Mouse (Mus musculus) MEL (cell line): ENCODE data around the gene Atp5e. TPM values are rescaled to one million over a fixed set of nuclear protein-coding genes. Genes with fewer than 3 reads are reported as not detected.

Experiments
- DNase-seq: peaks from one replicate; pipeline ENCODE4 v3.0.0; 2011; ENCODE audit warnings: low read depth, low spot score
- H3K27ac ChIP-seq: 2 replicates; pipeline ENCODE4 v1.5.1; 2012; ENCODE audit warnings: low read depth, mild to moderate bottlenecking, control low read depth, low read length, moderate library complexity; ENCODE audit not compliant: control insufficient read depth
- H3K27me3 ChIP-seq, 2 experiments: fragments of 150-350 bp in 1 of 2; sonication (generic) in 1 of 2; 2 replicates each; pipeline ENCODE4 v1.6.1; 2012; ENCODE audit warnings: low read length in 2 of 2, mild to moderate bottlenecking in 2 of 2, improper control_type of control experiment in 1 of 2, moderate library complexity in 1 of 2; ENCODE audit not compliant: insufficient read depth in 2 of 2, control insufficient read depth in 1 of 2
- H3K36me3 ChIP-seq, 2 experiments: 2 replicates each; pipeline ENCODE4 v1.6.1; 2012 to 2014; ENCODE audit warnings: low read length in 2 of 2, improper control_type of control experiment in 1 of 2, inconsistent platforms in 1 of 2, mild to moderate bottlenecking in 1 of 2; ENCODE audit not compliant: insufficient read depth in 2 of 2, control insufficient read depth in 1 of 2
- H3K4me1 ChIP-seq, 2 experiments: fragments of 150-350 bp in 1 of 2; sonication (generic) in 1 of 2; 2 replicates each; pipeline ENCODE4 v1.6.1; 2012; ENCODE audit warnings: low read length in 2 of 2, improper control_type of control experiment in 1 of 2, mild to moderate bottlenecking in 1 of 2; ENCODE audit not compliant: insufficient read depth in 2 of 2, control insufficient read depth in 1 of 2
- H3K4me3 ChIP-seq, 2 experiments: fragments of 150-350 bp in 1 of 2; sonication (generic) in 1 of 2; 2 replicates each; pipeline ENCODE4 v1.5.1; 2012; ENCODE audit warnings: low read depth in 2 of 2, low read length in 2 of 2, mild to moderate bottlenecking in 2 of 2, moderate library complexity in 2 of 2, control low read depth in 1 of 2, improper control_type of control experiment in 1 of 2; ENCODE audit not compliant: control insufficient read depth in 1 of 2, insufficient read depth in 1 of 2
- H3K79me2 ChIP-seq: 2 replicates; pipeline ENCODE4 v1.6.1; 2012; ENCODE audit warnings: mild to moderate bottlenecking, low read length, moderate library complexity; ENCODE audit not compliant: control insufficient read depth, poor library complexity, insufficient read depth
- H3K9ac ChIP-seq: 2 replicates; pipeline ENCODE4 v1.6.1; 2012; ENCODE audit warnings: low read depth, mild to moderate bottlenecking, control low read depth, low read length, moderate library complexity; ENCODE audit not compliant: control insufficient read depth, poor library complexity, severe bottlenecking
- H3K9me3 ChIP-seq: fragments of 150-350 bp; sonication (generic); replicated peaks from 2 replicates; pipeline ENCODE4 v1.6.1; 2012; ENCODE audit warnings: mild to moderate bottlenecking, low read length, improper control_type of control experiment, moderate library complexity; ENCODE audit not compliant: insufficient read depth
- CTCF ChIP-seq, 3 experiments: IDR thresholded peaks in 2 of 3; conservative IDR thresholded peaks in 1 of 3; 2 replicates each; pipeline ENCODE4 v1.5.1; 2011 to 2012; ENCODE audit warnings: low read length in 3 of 3, low read depth in 2 of 3, mild to moderate bottlenecking in 2 of 3, improper control_type of control experiment in 1 of 3, inconsistent platforms in 1 of 3, mixed read lengths in 1 of 3, moderate library complexity in 1 of 3; ENCODE audit not compliant: control insufficient read depth in 1 of 3, insufficient read depth in 1 of 3, poor library complexity in 1 of 3, severe bottlenecking in 1 of 3
- EP300 ChIP-seq, 2 experiments: IDR thresholded peaks; 2 replicates each; pipeline ENCODE4 v1.6.1; 2011; ENCODE audit warnings: improper control_type of control experiment in 2 of 2, low read length in 2 of 2, low read depth in 1 of 2, mild to moderate bottlenecking in 1 of 2
- GABPA ChIP-seq: IDR thresholded peaks from 2 replicates; pipeline ENCODE4 v1.6.1; 2012; ENCODE audit warnings: low read depth, mild to moderate bottlenecking, inconsistent platforms, low read length, improper control_type of control experiment, moderate library complexity
- GATA1 ChIP-seq: IDR thresholded peaks from 2 replicates; pipeline ENCODE4 v1.6.1; 2011; ENCODE audit warnings: low read depth, low read length, improper control_type of control experiment
- MAX ChIP-seq: IDR thresholded peaks from 2 replicates; pipeline ENCODE4 v1.6.1; 2011; ENCODE audit warnings: low read length, improper control_type of control experiment
- MYC ChIP-seq: IDR thresholded peaks from 2 replicates; pipeline ENCODE4 v1.6.1; 2011; ENCODE audit warnings: low read depth, mild to moderate bottlenecking, low read length, improper control_type of control experiment, moderate library complexity
- NELFE ChIP-seq: IDR thresholded peaks from 2 replicates; pipeline ENCODE4 v1.6.1; 2011; ENCODE audit warnings: low read depth, low read length, improper control_type of control experiment
- NRF1 ChIP-seq: IDR thresholded peaks from 2 replicates; pipeline ENCODE4 v1.6.1; 2014; ENCODE audit warnings: low read depth, mild to moderate bottlenecking, inconsistent platforms, low read length, improper control_type of control experiment, moderate library complexity; ENCODE audit not compliant: poor library complexity, insufficient read depth, severe bottlenecking
- RAD21 ChIP-seq: IDR thresholded peaks from 2 replicates; pipeline ENCODE4 v1.6.1; 2011; ENCODE audit warnings: mild to moderate bottlenecking, low read depth, low read length, improper control_type of control experiment
- RCOR1 ChIP-seq: IDR thresholded peaks from 2 replicates; pipeline ENCODE4 v1.6.1; 2012; ENCODE audit warnings: low read depth, mild to moderate bottlenecking, inconsistent platforms, low read length, improper control_type of control experiment
- SIN3A ChIP-seq: IDR thresholded peaks from 2 replicates; pipeline ENCODE4 v1.6.1; 2012; ENCODE audit warnings: low read length, improper control_type of control experiment, inconsistent platforms
- TAL1 ChIP-seq: IDR thresholded peaks from 2 replicates; pipeline ENCODE4 v1.6.1; 2012; ENCODE audit warnings: mild to moderate bottlenecking, inconsistent platforms, low read length, moderate library complexity, mixed read lengths
- TCF12 ChIP-seq: IDR thresholded peaks from 2 replicates; pipeline ENCODE4 v1.6.1; 2014; ENCODE audit warnings: low read depth, mild to moderate bottlenecking, inconsistent platforms, low read length, improper control_type of control experiment, moderate library complexity
- ZC3H11A ChIP-seq: IDR thresholded peaks from 2 replicates; pipeline ENCODE4 v1.6.1; 2012; ENCODE audit warnings: low read depth, mild to moderate bottlenecking, inconsistent platforms, low read length, improper control_type of control experiment
- polyA plus RNA-seq, 2 experiments: library from polyadenylated mRNA; stranded (reverse) in 1 of 2; unstranded in 1 of 2; fragments of >175 nt in 1 of 2; fragments of >200 nt in 1 of 2; gene quantifications; 2 replicates each; pipeline versions ENCODE4 v1.2.1 to v1.2.4; 2012; ENCODE audit warnings: low replicate concordance in 2 of 2, low read depth in 1 of 2; ENCODE audit not compliant: insufficient read length in 2 of 2, insufficient read depth in 1 of 2, missing spikeins in 1 of 2
- total RNA-seq: library from RNA; depleted of rRNA; stranded (reverse); fragments of 300-350 nt; gene quantifications from 2 replicates; pipeline ENCODE4 v1.2.3, GENCODE M21; 2012

Atp5e gene
- total and polyA plus RNA-seq, 3 experiments = 225 to 561 TPM; not detected in 1

- H3K4me3 ChIP-seq = peak overlapping the region; percentile 24 to 43; a peak in 3 of 4 replicates
- 0 out of 2 replicates have a peak overlapping the region, but pooled peaks have one; percentile 27 for H3K9ac ChIP-seq
- H3K27me3 ChIP-seq = no peaks in the 10 kb centered on the region; a peak in 1 of 4 replicates
- peak; percentile 55 for DNase-seq
- 0 out of 4 replicates have a peak, but pooled peaks cover 0 to 7% of the 10 kb centered on the region in 2 experiments for H3K36me3 ChIP-seq
- H3K4me1 ChIP-seq = peaks cover 0 to 8% of the 10 kb centered on the region in 2 experiments; a peak in 1 of 4 replicates
- no peaks in the 10 kb centered on the region for H3K9me3 ChIP-seq
- H3K79me2 ChIP-seq = no peaks in the 10 kb centered on the region
- H3K27ac ChIP-seq = no peak overlapping the region
- TF ChIP-seq EP300 (IDR thresholded peaks at IDR 0.05; ENCODE audit: low read depth in 1 of 2, low read length in 2 of 2) (peak in 1 of 2 experiments; percentile 30; a peak in 2 of 4 replicates), GATA1 (peak; percentile 48; the same call in 1 of the 2 replicates), RAD21 (no peak), SIN3A (0 out of 2 replicates have a peak, but pooled peaks have one; percentile 34)
Observed at GRCm38 (mm10) chr2:174502831-174503460, 39.0 kb upstream of the Atp5e start.

GRCm38 (mm10) chr2:174502321-174502720 is 38.4 kb upstream of the Atp5e start:
- Histone ChIP-seq H3K27ac (no peak overlapping the region), H3K4me1 (peaks cover 0 to 8% of the 10 kb centered on the region in 2 experiments; a peak in 1 of 4 replicates), H3K36me3 (0 out of 4 replicates have a peak, but pooled peaks cover 0 to 7% of the 10 kb centered on the region in 2 experiments), H3K79me2 (no peaks in the 10 kb centered on the region), H3K9me3 (no peaks in the 10 kb centered on the region), H3K27me3 (no peaks in the 10 kb centered on the region; a peak in 1 of 4 replicates), H3K9ac (peak overlapping the region; percentile 21; the same call in 1 of the 2 replicates), H3K4me3 (peak overlapping the region in 1 of 2 experiments; percentile 43; a peak in 2 of 4 replicates)
- DNase-seq = peak; percentile 36
- TF ChIP-seq NRF1 = no peak
- TF ChIP-seq GABPA = no peak
- no peak for TF ChIP-seq TAL1
- no peak for TF ChIP-seq EP300 (IDR thresholded peaks at IDR 0.05; ENCODE audit: low read depth in 1 of 2, low read length in 2 of 2)
- no peak for TF ChIP-seq CTCF (IDR thresholded peaks at IDR 0.05 in 2 of 3, conservative IDR thresholded peaks at IDR 0.05 in 1 of 3; ENCODE audit: control insufficient read depth in 1 of 3, insufficient read depth in 1 of 3, low read depth in 2 of 3, low read length in 3 of 3, poor library complexity in 1 of 3, severe bottlenecking in 1 of 3)
- no peak for TF ChIP-seq TCF12
- TF ChIP-seq ZC3H11A = no peak
- TF ChIP-seq NELFE = no peak
- no peak for TF ChIP-seq MAX
- no peak for TF ChIP-seq MYC
- no peak for TF ChIP-seq RCOR1
